Mouse (Mus musculus) cerebellum, postnatal 14 days (tissue): Measurements from ENCODE around the gene Prickle3.

Experiments used
- DNase-seq, 2 experiments: peaks; one replicate each; pipeline ENCODE4 v3.0.0; 2021; ENCODE audit warnings: mixed read lengths in 2 of 2

The Prickle3 gene

GRCm38 (mm10) chrX:7657221-7657639, at the start of gene Prickle3:
Gene Prickle3, plus strand, starts transcription at chrX:7657260.
- peak; percentile 58 to 77 for DNase-seq

GRCm38 (mm10) chrX:7610035-7610434, 47.0 kb upstream of the Prickle3 start:
- peak; percentile 26 to 37 for DNase-seq

- peak; percentile 31 to 35 for DNase-seq
Measured at GRCm38 (mm10) chrX:7610536-7611258, 46.4 kb upstream of the Prickle3 start.

GRCm38 (mm10) chrX:7617889-7618551, 39.0 kb upstream of the Prickle3 start:
- no peak for DNase-seq

- no peak for DNase-seq
Measured at GRCm38 (mm10) chrX:7632560-7632959, 24.5 kb upstream of the Prickle3 start.

GRCm38 (mm10) chrX:7635101-7635500, 22.0 kb upstream of the Prickle3 start:
- DNase-seq: no peak

- DNase-seq: peak; percentile 96 to 97
Measured at GRCm38 (mm10) chrX:7638401-7639091, 18.5 kb upstream of the Prickle3 start, which contains the start of gene Syp. Gene Syp, plus strand, starts transcription at chrX:7638471.

GRCm38 (mm10) chrX:7639536-7640325, 17.3 kb upstream of the Prickle3 start:
- DNase-seq: peak; percentile 59 to 67

GRCm38 (mm10) chrX:7640785-7641184, 16.3 kb upstream of the Prickle3 start:
- DNase-seq: peak; percentile 41 to 47

- DNase-seq: peak; percentile 86 to 91
Measured at GRCm38 (mm10) chrX:7645349-7645748, 11.7 kb upstream of the Prickle3 start.

GRCm38 (mm10) chrX:7648671-7649304, 8.3 kb upstream of the Prickle3 start:
- peak; percentile 70 to 72 for DNase-seq

- peak in 1 of 2 experiments; percentile 28 for DNase-seq
Measured at GRCm38 (mm10) chrX:7658031-7658784, 1.1 kb downstream of the Prickle3 start.

GRCm38 (mm10) chrX:7658785-7659589, 1.9 kb downstream of the Prickle3 start:
- DNase-seq: no peak

- no peak for DNase-seq
Measured at GRCm38 (mm10) chrX:7661086-7661485, 4.0 kb downstream of the Prickle3 start.

GRCm38 (mm10) chrX:7662936-7663335, 5.9 kb downstream of the Prickle3 start:
- no peak for DNase-seq

GRCm38 (mm10) chrX:7664791-7665190, 7.7 kb downstream of the Prickle3 start:
- DNase-seq: peak; percentile 86 to 87

GRCm38 (mm10) chrX:7665739-7666502, 8.9 kb downstream of the Prickle3 start:
- peak in 1 of 2 experiments; percentile 47 for DNase-seq

GRCm38 (mm10) chrX:7670390-7670881, 13.4 kb downstream of the Prickle3 start:
- DNase-seq: peak; percentile 72 to 83

GRCm38 (mm10) chrX:7670921-7671623, 14.0 kb downstream of the Prickle3 start, which contains the start of gene Plp2:
Gene Plp2, minus strand, starts transcription at chrX:7671390.
- DNase-seq: peak; percentile 33 to 41
